Mouse (Mus musculus): ENCODE measurements around the gene Sec22c. TPM values are rescaled to one million over a fixed set of nuclear protein-coding genes. Genes with fewer than 3 reads are reported as not detected.
A peak's percentile ranks its signal among the peaks of the same experiment; 100 is the strongest.

Sec22c gene
- polyA plus RNA-seq, 1 experiment from 2014 or later, result 10.1 TPM

GRCm38 (mm10) chr9:121706029-121706675 is 862 bp upstream of the Sec22c start:
- Histone ChIP-seq H3K4me1 (ENCODE audit: control insufficient read depth, insufficient read depth, low read length) (peaks cover 15% of the 10 kb centered on the region), H3K9ac (replicated peaks; ENCODE audit: low read depth, low read length) (no peak overlapping the region), H3K27ac (ENCODE audit: low read length) (no peak overlapping the region), H3K9me3 (ENCODE audit: control insufficient read depth, low read depth, low read length) (no peaks in the 10 kb centered on the region), H3K36me3 (ENCODE audit: control insufficient read depth, insufficient read depth, low read length) (no peaks in the 10 kb centered on the region), H3K4me2 (replicated peaks; ENCODE audit: low read depth, low read length) (0 out of 2 replicates have a peak overlapping the region, but pooled peaks have one; percentile 90), H3K27me3 (ENCODE audit: control insufficient read depth, insufficient read depth, low read length) (no peaks in the 10 kb centered on the region), H3K4me3 (ENCODE audit: low read depth, low read length) (no peak overlapping the region)
- 70% methylated on average over 6 of the region's 6 CpGs for WGBS
- ATAC-seq (ENCODE audit: insufficient number of reproducible peaks, insufficient read depth, low FRiP score, low read depth), result no peak

- WGBS, result 31% methylated on average over 11 of the region's 11 CpGs
- Histone ChIP-seq H3K9ac (replicated peaks; ENCODE audit: low read depth, low read length) (peak overlapping the region; percentile 54; the same call in 1 of the 2 replicates), H3K4me3 (ENCODE audit: low read depth, low read length) (peak overlapping the region; percentile 78), H3K9me3 (ENCODE audit: control insufficient read depth, low read depth, low read length) (no peaks in the 10 kb centered on the region), H3K4me1 (ENCODE audit: control insufficient read depth, insufficient read depth, low read length) (peaks cover 8% of the 10 kb centered on the region), H3K36me3 (ENCODE audit: control insufficient read depth, insufficient read depth, low read length) (no peaks in the 10 kb centered on the region), H3K4me2 (replicated peaks; ENCODE audit: low read depth, low read length) (peak overlapping the region; percentile 90), H3K27me3 (ENCODE audit: control insufficient read depth, insufficient read depth, low read length) (no peaks in the 10 kb centered on the region), H3K27ac (ENCODE audit: low read length) (peak overlapping the region; percentile 29; the same call in 1 of the 2 replicates)
- ATAC-seq (ENCODE audit: insufficient number of reproducible peaks, insufficient read depth, low FRiP score, low read depth), result no peak
Measured at GRCm38 (mm10) chr9:121704261-121704645, 1.0 kb downstream of the Sec22c start.

- WGBS, result 100% methylated on average over 1 of the region's 1 CpGs
Measured at GRCm38 (mm10) chr9:121697150-121698049, 7.9 kb downstream of the Sec22c start.

GRCm38 (mm10) chr9:121696626-121697025 is 8.7 kb downstream of the Sec22c start:
- Histone ChIP-seq H3K4me3 (ENCODE audit: low read depth, low read length) (no peak overlapping the region), H3K27ac (ENCODE audit: low read length) (no peak overlapping the region), H3K27me3 (ENCODE audit: control insufficient read depth, insufficient read depth, low read length) (no peaks in the 10 kb centered on the region), H3K4me2 (replicated peaks; ENCODE audit: low read depth, low read length) (no peak overlapping the region), H3K4me1 (ENCODE audit: control insufficient read depth, insufficient read depth, low read length) (no peaks in the 10 kb centered on the region), H3K9ac (replicated peaks; ENCODE audit: low read depth, low read length) (no peak overlapping the region), H3K36me3 (ENCODE audit: control insufficient read depth, insufficient read depth, low read length) (peaks cover 7% of the 10 kb centered on the region), H3K9me3 (ENCODE audit: control insufficient read depth, low read depth, low read length) (no peaks in the 10 kb centered on the region)
- WGBS, result 88% methylated on average over 9 of the region's 9 CpGs
- 0 out of 2 replicates have a peak, but pooled peaks have one; percentile 14 for ATAC-seq (ENCODE audit: insufficient number of reproducible peaks, insufficient read depth, low FRiP score, low read depth)

More at GRCm38 (mm10) chr9:121697150-121698049, 7.9 kb downstream of the Sec22c start:
- Histone ChIP-seq H3K27me3 (ENCODE audit: control insufficient read depth, insufficient read depth, low read length) (no peaks in the 10 kb centered on the region), H3K9ac (replicated peaks; ENCODE audit: low read depth, low read length) (no peak overlapping the region), H3K27ac (ENCODE audit: low read length) (no peak overlapping the region), H3K4me1 (ENCODE audit: control insufficient read depth, insufficient read depth, low read length) (no peaks in the 10 kb centered on the region), H3K4me3 (ENCODE audit: low read depth, low read length) (no peak overlapping the region), H3K36me3 (ENCODE audit: control insufficient read depth, insufficient read depth, low read length) (peaks cover 7% of the 10 kb centered on the region), H3K9me3 (ENCODE audit: control insufficient read depth, low read depth, low read length) (no peaks in the 10 kb centered on the region), H3K4me2 (replicated peaks; ENCODE audit: low read depth, low read length) (no peak overlapping the region)
- ATAC-seq (ENCODE audit: insufficient number of reproducible peaks, insufficient read depth, low FRiP score, low read depth), result peak; percentile 71; the same call in 1 of the 2 replicates

GRCm38 (mm10) chr9:121694736-121695135 is 10.6 kb downstream of the Sec22c start:
- 72% methylated on average over 12 of the region's 12 CpGs for WGBS
- Histone ChIP-seq H3K4me3 (ENCODE audit: low read depth, low read length) (no peak overlapping the region), H3K4me2 (replicated peaks; ENCODE audit: low read depth, low read length) (no peak overlapping the region), H3K27me3 (ENCODE audit: control insufficient read depth, insufficient read depth, low read length) (no peaks in the 10 kb centered on the region), H3K36me3 (ENCODE audit: control insufficient read depth, insufficient read depth, low read length) (peaks cover 7% of the 10 kb centered on the region), H3K9me3 (ENCODE audit: control insufficient read depth, low read depth, low read length) (no peaks in the 10 kb centered on the region), H3K4me1 (ENCODE audit: control insufficient read depth, insufficient read depth, low read length) (no peaks in the 10 kb centered on the region), H3K9ac (replicated peaks; ENCODE audit: low read depth, low read length) (no peak overlapping the region), H3K27ac (ENCODE audit: low read length) (no peak overlapping the region)
- no peak for ATAC-seq (ENCODE audit: insufficient number of reproducible peaks, insufficient read depth, low FRiP score, low read depth)

GRCm38 (mm10) chr9:121690734-121691133 is 14.6 kb downstream of the Sec22c start:
- no peak overlapping the region for H3K9ac ChIP-seq (replicated peaks; ENCODE audit: low read depth, low read length)
- no peaks in the 10 kb centered on the region for H3K9me3 ChIP-seq (ENCODE audit: control insufficient read depth, low read depth, low read length)
- H3K4me1 ChIP-seq (ENCODE audit: control insufficient read depth, insufficient read depth, low read length), result no peaks in the 10 kb centered on the region
- WGBS, result 87% methylated on average over 7 of the region's 7 CpGs
- no peak for ATAC-seq (ENCODE audit: insufficient number of reproducible peaks, insufficient read depth, low FRiP score, low read depth)
- no peak overlapping the region for H3K27ac ChIP-seq (ENCODE audit: low read length)
- peaks cover 8% of the 10 kb centered on the region for H3K36me3 ChIP-seq (ENCODE audit: control insufficient read depth, insufficient read depth, low read length)
- H3K4me2 ChIP-seq (replicated peaks; ENCODE audit: low read depth, low read length), result no peak overlapping the region
- H3K27me3 ChIP-seq (ENCODE audit: control insufficient read depth, insufficient read depth, low read length), result no peaks in the 10 kb centered on the region
- no peak overlapping the region for H3K4me3 ChIP-seq (ENCODE audit: low read depth, low read length)

- Histone ChIP-seq H3K36me3 (ENCODE audit: control insufficient read depth, insufficient read depth, low read length) (peaks cover 11% of the 10 kb centered on the region), H3K9ac (replicated peaks; ENCODE audit: low read depth, low read length) (no peak overlapping the region), H3K4me2 (replicated peaks; ENCODE audit: low read depth, low read length) (no peak overlapping the region), H3K9me3 (ENCODE audit: control insufficient read depth, low read depth, low read length) (no peaks in the 10 kb centered on the region), H3K4me1 (ENCODE audit: control insufficient read depth, insufficient read depth, low read length) (no peaks in the 10 kb centered on the region), H3K27ac (ENCODE audit: low read length) (no peak overlapping the region), H3K27me3 (ENCODE audit: control insufficient read depth, insufficient read depth, low read length) (no peaks in the 10 kb centered on the region), H3K4me3 (ENCODE audit: low read depth, low read length) (no peak overlapping the region)
- 77% methylated on average over 15 of the region's 15 CpGs for WGBS
- no peak for ATAC-seq (ENCODE audit: insufficient number of reproducible peaks, insufficient read depth, low FRiP score, low read depth)
Measured at GRCm38 (mm10) chr9:121690200-121690651, 15.1 kb downstream of the Sec22c start.

- Histone ChIP-seq H3K36me3 (ENCODE audit: control insufficient read depth, insufficient read depth, low read length) (peaks cover 12% of the 10 kb centered on the region), H3K27ac (ENCODE audit: low read length) (no peak overlapping the region)
- 73% methylated on average over 7 of the region's 7 CpGs for WGBS
Measured at GRCm38 (mm10) chr9:121684702-121685101, 20.6 kb downstream of the Sec22c start.

More at GRCm38 (mm10) chr9:121684702-121685101, 20.6 kb downstream of the Sec22c start:
- Histone ChIP-seq H3K4me1 (ENCODE audit: control insufficient read depth, insufficient read depth, low read length) (no peaks in the 10 kb centered on the region), H3K4me3 (ENCODE audit: low read depth, low read length) (no peak overlapping the region), H3K4me2 (replicated peaks; ENCODE audit: low read depth, low read length) (no peak overlapping the region), H3K9ac (replicated peaks; ENCODE audit: low read depth, low read length) (no peak overlapping the region), H3K27me3 (ENCODE audit: control insufficient read depth, insufficient read depth, low read length) (no peaks in the 10 kb centered on the region), H3K9me3 (ENCODE audit: control insufficient read depth, low read depth, low read length) (no peaks in the 10 kb centered on the region)
- no peak for ATAC-seq (ENCODE audit: insufficient number of reproducible peaks, insufficient read depth, low FRiP score, low read depth)

Measured in stomach, embryonic 14.5 days (tissue).